Mouse (Mus musculus): ENCODE results near the gene Lcn2.

GRCm38 (mm10) chr2:32340836-32341633 lies 47.0 kb downstream of the Lcn2 start:
- TF ChIP-seq CTCF (IDR thresholded peaks at IDR 0.05; ENCODE audit: borderline replicate concordance, insufficient read depth, low read depth, low read length), result no peak
- no peak for TF ChIP-seq POLR2A (IDR thresholded peaks at IDR 0.05; ENCODE audit: borderline replicate concordance, insufficient read depth, low read length)

All from cerebellum, adult 2 months (tissue).